Mouse (Mus musculus): ENCODE data around the gene Cd40lg.

GRCm38 (mm10) chrX:57219563-57219962, 7.6 kb downstream of the Cd40lg start:
- TF ChIP-seq EP300 (IDR thresholded peaks at IDR 0.05; ENCODE audit: low read depth) (no peak), CTCF (IDR thresholded peaks at IDR 0.05; ENCODE audit: low read depth) (no peak)

All from liver, postnatal 0 days (tissue).